Mouse (Mus musculus) midbrain, embryonic 11.5 days (tissue): ENCODE data around the gene Kif17. TPM values are rescaled to one million over a fixed set of nuclear protein-coding genes. Genes with fewer than 3 reads are reported as not detected.
A peak's percentile ranks its signal among the peaks of the same experiment; 100 is the strongest.

Source experiments
- ATAC-seq: fragments of 200-750 bp; cut with Nextera tagmentation; 2 replicates; pipeline ENCODE4 v1.8.0; 2017; ENCODE audit warnings: moderate TSS enrichment, moderate library complexity; ENCODE audit not compliant: low FRiP score
- DNase-seq: peaks from one replicate; pipeline ENCODE4 v3.0.0; 2015; ENCODE audit warnings: low spot score; ENCODE audit errors: missing footprints
- H3K27ac ChIP-seq: fragments of 300-500 bp; sonication (generic); 2 replicates; pipeline ENCODE4 v1.5.1; 2014; ENCODE audit warnings: low read depth, low read length
- H3K27me3 ChIP-seq: fragments of 300-500 bp; sonication (generic); 2 replicates; pipeline ENCODE4 v1.6.1; 2014; ENCODE audit warnings: mild to moderate bottlenecking, low read length, moderate library complexity, mixed read lengths; ENCODE audit not compliant: control insufficient read depth, insufficient read depth
- H3K36me3 ChIP-seq: fragments of 300-500 bp; sonication (generic); 2 replicates; pipeline ENCODE4 v1.6.1; 2014; ENCODE audit warnings: mild to moderate bottlenecking, low read length, moderate library complexity, mixed read lengths; ENCODE audit not compliant: control insufficient read depth, insufficient read depth
- H3K4me1 ChIP-seq: fragments of 300-500 bp; sonication (generic); 2 replicates; pipeline ENCODE4 v1.6.1; 2014; ENCODE audit warnings: low read length; ENCODE audit not compliant: control insufficient read depth, insufficient read depth
- H3K4me2 ChIP-seq: fragments of 300-500 bp; sonication (generic); 2 replicates; pipeline ENCODE4 v1.6.1; 2014; ENCODE audit warnings: mild to moderate bottlenecking, moderate library complexity
- H3K4me3 ChIP-seq: fragments of 300-500 bp; sonication (generic); 2 replicates; pipeline ENCODE4 v1.5.1; 2014; ENCODE audit warnings: low read depth, low read length
- H3K9ac ChIP-seq: fragments of 300-500 bp; sonication (generic); 2 replicates; pipeline ENCODE4 v1.6.1; 2014; ENCODE audit warnings: low read length
- H3K9me3 ChIP-seq: fragments of 300-500 bp; sonication (generic); 2 replicates; pipeline ENCODE4 v1.6.1; 2016; ENCODE audit warnings: low read length; ENCODE audit not compliant: control insufficient read depth
- WGBS: fragments of 180-500 bp; shearing (Covaris S2); extraction: QIAGEN DNeasy Blood & Tissue Kit; methylation state at CpG from one replicate; pipeline ENCODE4 v1.1.7; 2014; 5-methylcytosine and 5-hydroxymethylcytosine counted together
- polyA plus RNA-seq: library from polyadenylated mRNA; unstranded; fragments of >200 nt; fragmentation: Nextera tagmentation; extraction: Ambion mirVana; gene quantifications from 2 replicates; pipeline ENCODE4 v1.2.1, GENCODE M21; 2014

The Kif17 gene
- polyA plus RNA-seq, 1 experiment from 2014 or later = 0.44 TPM

DNA sequence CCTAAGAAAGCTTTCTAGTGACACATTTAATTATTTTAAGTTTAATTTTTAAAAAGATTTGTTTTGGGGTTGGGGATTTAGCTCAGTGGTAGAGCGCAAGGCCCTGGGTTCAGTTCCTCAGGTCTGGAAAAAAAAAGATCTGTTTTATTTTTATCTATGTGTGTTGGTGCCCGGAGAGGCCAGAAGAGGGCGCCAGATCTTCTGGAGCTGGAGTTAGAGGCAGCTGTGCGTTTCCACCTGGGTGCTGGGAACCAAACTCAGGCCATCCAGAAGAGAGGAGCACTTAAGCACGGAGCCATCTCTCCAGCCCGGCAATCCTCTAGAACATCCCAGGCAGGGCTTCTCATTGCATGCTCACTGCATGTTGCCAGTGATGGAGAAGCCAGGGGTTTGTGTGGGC, 66.1 kb downstream of the Kif17 start:
- ATAC-seq (no peak), DNase-seq (no peak)
- Histone ChIP-seq H3K27me3 (no peaks in the 10 kb centered on the region), H3K36me3 (peaks cover 7% of the 10 kb centered on the region), H3K4me3 (no peak overlapping the region), H3K4me1 (no peaks in the 10 kb centered on the region), H3K4me2 (no peak overlapping the region), H3K27ac (no peak overlapping the region), H3K9me3 (peaks cover 2% of the 10 kb centered on the region; the same call in 1 of the 2 replicates), H3K9ac (no peak overlapping the region)
- 90% methylated on average over 6 of the region's 6 CpGs for WGBS

DNA sequence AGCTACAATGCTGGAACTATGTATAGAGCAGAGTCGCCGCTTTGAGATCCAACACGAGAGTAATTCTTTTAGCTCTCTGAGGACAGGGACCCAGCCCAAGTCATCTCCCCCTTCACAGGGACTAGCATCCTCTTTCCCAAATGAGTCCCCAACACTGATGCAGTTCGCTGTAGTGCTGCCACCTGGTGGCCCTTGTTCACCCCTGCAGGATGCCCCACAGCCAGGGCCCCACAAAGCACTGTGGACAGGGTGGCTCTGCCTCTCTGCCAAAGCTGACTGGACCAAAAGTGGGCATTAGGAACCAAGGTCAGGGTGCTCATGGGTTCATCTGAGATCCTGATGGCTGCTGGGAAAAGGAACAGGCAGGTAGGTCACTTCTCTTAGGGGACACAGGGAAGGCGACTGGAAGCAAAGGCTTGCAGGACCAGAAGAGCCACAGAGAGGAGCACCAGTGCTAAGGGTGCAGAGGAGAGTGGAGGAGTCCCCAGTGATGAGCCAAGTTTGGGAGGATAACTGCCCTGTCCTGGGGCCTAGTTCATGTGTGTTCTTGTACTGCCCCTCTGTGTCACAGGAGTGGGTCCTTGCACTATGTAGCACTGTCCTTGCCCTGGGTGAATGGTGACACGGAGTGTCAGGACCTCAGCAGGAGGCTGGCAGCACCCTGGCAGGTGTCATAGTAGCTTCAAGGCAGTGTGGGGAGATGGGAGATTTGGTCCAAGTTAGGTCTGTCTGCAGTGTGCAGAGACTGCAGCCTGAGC, 68.5 kb downstream of the Kif17 start:
- Histone ChIP-seq H3K4me2 (no peak overlapping the region), H3K27ac (no peak overlapping the region), H3K4me1 (peaks cover 13% of the 10 kb centered on the region), H3K27me3 (no peaks in the 10 kb centered on the region), H3K36me3 (no peaks in the 10 kb centered on the region; the same call in 1 of the 2 replicates), H3K9ac (no peak overlapping the region), H3K4me3 (no peak overlapping the region), H3K9me3 (peaks cover 2% of the 10 kb centered on the region; the same call in 1 of the 2 replicates)
- DNase-seq (peak; percentile 92), ATAC-seq (peak; percentile 56; the same call in 1 of the 2 replicates)
- 50% methylated on average over 6 of the region's 6 CpGs for WGBS

DNA sequence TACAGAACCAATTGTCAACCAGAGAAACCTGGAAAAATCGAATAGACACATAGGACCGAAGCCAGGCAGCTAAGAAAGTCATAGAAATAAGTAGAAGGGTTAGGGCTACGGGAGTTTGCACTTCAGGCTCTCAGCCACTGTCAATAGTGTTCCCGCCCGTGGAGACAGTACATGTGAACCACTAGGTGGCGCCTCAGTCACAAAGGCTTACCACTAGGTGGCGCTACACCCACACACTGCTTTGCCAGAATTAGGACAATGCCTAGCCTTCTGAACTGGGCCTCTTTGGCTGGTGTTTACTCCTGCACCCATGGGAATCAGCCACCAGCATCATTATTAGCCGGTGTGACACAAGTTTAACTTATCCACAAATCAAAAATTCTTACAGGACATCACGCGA, 69.3 kb downstream of the Kif17 start:
- DNase-seq (peak; percentile 98), ATAC-seq (no peak)
- Histone ChIP-seq H3K9me3 (peaks cover 2% of the 10 kb centered on the region; the same call in 1 of the 2 replicates), H3K27me3 (no peaks in the 10 kb centered on the region), H3K4me3 (no peak overlapping the region), H3K27ac (no peak overlapping the region), H3K36me3 (no peaks in the 10 kb centered on the region; the same call in 1 of the 2 replicates), H3K4me2 (no peak overlapping the region), H3K9ac (no peak overlapping the region), H3K4me1 (peaks cover 15% of the 10 kb centered on the region)
- WGBS = 36% methylated on average over 10 of the region's 10 CpGs

DNA sequence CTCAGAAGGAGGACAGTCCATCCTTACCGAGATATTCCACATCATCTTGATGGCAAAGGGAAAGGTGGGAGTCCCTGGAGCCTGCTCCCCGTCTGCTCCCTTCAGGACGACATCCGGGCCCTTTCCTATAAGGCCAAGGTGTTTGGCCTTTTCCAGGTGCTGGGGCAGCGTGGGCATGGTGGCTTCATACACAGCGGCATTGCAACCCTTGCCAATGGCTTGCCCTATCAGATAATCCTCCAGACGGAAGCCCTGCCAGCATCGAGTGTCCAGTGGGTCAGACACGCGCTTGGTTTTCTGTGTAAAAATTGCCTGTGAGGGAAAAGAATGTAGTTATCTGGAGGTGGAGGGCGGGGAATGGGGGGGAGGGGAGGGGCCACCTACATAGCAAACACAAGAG, 70.5 kb downstream of the Kif17 start:
- peaks cover 2% of the 10 kb centered on the region; the same call in 1 of the 2 replicates for H3K9me3 ChIP-seq
- ATAC-seq = no peak
- no peak overlapping the region for H3K9ac ChIP-seq
- no peak overlapping the region for H3K4me2 ChIP-seq
- H3K27ac ChIP-seq = no peak overlapping the region
- 86% methylated on average over 11 of the region's 11 CpGs for WGBS
- DNase-seq = no peak
- H3K4me1 ChIP-seq = peaks cover 15% of the 10 kb centered on the region
- H3K4me3 ChIP-seq = no peak overlapping the region
- H3K36me3 ChIP-seq = no peaks in the 10 kb centered on the region; the same call in 1 of the 2 replicates
- no peaks in the 10 kb centered on the region for H3K27me3 ChIP-seq

DNA sequence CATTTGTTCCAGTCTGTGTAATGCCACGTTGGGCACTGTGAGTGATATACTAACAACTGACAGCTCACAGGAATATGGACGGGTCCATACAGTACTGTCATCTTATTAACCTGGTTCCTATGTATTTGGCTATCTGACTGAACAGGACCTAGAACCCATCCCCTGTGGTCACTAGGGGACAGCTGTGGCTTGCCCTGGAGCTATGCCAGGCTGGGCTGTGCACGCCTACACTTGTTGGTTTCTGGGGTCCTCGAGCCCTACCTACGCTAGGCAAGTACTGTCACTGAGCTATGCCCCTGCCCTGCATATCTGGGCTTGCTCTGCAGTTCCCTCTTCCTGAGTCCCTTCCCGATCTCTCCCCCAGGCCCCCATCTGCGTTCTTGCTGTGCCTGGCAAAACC, 71.3 kb downstream of the Kif17 start:
- Histone ChIP-seq H3K36me3 (no peaks in the 10 kb centered on the region; the same call in 1 of the 2 replicates), H3K9ac (no peak overlapping the region), H3K4me2 (no peak overlapping the region), H3K9me3 (peaks cover 1% of the 10 kb centered on the region; the same call in 1 of the 2 replicates), H3K27me3 (no peaks in the 10 kb centered on the region), H3K27ac (no peak overlapping the region), H3K4me1 (peaks cover 17% of the 10 kb centered on the region), H3K4me3 (no peak overlapping the region)
- DNase-seq (no peak), ATAC-seq (no peak)
- WGBS = 80% methylated on average over 7 of the region's 7 CpGs

DNA sequence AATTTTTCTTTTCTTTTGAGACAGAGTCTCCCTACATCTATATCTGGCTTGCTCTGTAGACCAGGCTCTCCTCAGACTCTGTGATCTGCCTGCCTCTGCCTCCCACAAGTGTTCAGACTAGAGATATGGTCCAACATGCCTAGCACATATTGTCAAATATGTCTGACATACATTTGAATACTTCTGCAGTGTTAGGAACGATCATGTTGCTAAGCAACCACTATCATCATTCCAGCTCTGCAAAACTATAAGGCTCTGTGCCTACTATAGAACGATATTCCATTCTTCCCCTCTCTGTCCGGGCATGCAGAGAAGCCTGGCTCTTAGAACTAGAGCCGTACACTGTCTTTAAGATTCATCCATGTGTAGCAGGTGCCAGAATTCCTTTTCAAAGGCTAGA, 72.5 kb downstream of the Kif17 start:
- no peak overlapping the region for H3K4me3 ChIP-seq
- DNase-seq (no peak), ATAC-seq (no peak)

DNA sequence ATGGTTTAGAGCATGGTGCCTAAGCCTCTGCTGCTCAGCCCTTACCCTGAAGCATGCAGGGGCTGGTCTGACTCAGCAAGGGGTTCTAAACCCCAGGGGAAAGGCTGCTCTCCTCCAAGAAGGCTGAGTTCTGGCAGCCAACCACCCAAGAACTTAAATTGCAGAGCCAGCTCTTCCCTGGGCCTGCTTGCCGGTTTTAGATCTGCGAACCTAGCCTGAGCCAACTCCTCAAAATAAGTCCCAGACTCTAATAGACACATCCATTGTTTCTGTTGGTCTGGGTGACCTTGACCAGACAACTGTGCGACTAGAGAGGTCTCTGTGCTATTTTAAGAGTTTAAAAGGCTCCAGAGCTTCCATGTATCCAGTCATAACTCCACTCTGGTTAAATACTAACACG, 73.5 kb downstream of the Kif17 start:
- no peak overlapping the region for H3K9ac ChIP-seq
- no peak overlapping the region for H3K27ac ChIP-seq
- no peaks in the 10 kb centered on the region for H3K36me3 ChIP-seq
- no peaks in the 10 kb centered on the region for H3K27me3 ChIP-seq
- 84% methylated on average over 4 of the region's 4 CpGs for WGBS
- peaks cover 18% of the 10 kb centered on the region for H3K4me1 ChIP-seq
- no peak for ATAC-seq
- no peak overlapping the region for H3K4me3 ChIP-seq
- no peaks in the 10 kb centered on the region for H3K9me3 ChIP-seq
- DNase-seq = peak; percentile 73
- no peak overlapping the region for H3K4me2 ChIP-seq

More for the DNA sequence above, 72.5 kb downstream of the Kif17 start:
- Histone ChIP-seq H3K36me3 (no peaks in the 10 kb centered on the region), H3K27me3 (no peaks in the 10 kb centered on the region), H3K27ac (no peak overlapping the region), H3K4me1 (peaks cover 18% of the 10 kb centered on the region), H3K9me3 (no peaks in the 10 kb centered on the region), H3K9ac (no peak overlapping the region), H3K4me2 (no peak overlapping the region)
- WGBS = 28% methylated on average over 4 of the region's 4 CpGs

DNA sequence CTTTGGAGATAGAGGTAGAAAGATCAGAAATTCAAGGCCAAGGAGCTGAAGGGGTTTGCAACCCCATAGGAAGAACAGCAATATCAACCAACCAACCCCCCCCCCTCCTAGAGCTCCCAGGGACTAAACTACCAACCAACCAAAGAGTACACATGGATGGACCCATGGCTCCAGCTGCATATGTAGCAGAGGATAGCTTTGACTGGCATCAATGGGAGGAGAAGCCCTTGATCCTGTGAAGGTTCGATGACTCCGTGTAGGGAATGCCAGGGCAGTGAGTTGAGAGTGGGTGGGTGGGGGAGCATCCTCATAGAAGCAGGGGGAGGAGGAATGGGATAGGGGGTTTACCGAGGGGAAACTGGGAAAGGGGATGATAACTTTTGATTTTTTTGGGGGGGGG, 74.2 kb downstream of the Kif17 start:
- Histone ChIP-seq H3K4me1 (peaks cover 18% of the 10 kb centered on the region), H3K4me3 (no peak overlapping the region), H3K4me2 (no peak overlapping the region), H3K36me3 (no peaks in the 10 kb centered on the region), H3K9ac (no peak overlapping the region), H3K27ac (no peak overlapping the region), H3K9me3 (no peaks in the 10 kb centered on the region), H3K27me3 (no peaks in the 10 kb centered on the region)
- WGBS = 91% methylated on average over 3 of the region's 3 CpGs
- peak; percentile 41 for DNase-seq
- ATAC-seq = no peak

DNA sequence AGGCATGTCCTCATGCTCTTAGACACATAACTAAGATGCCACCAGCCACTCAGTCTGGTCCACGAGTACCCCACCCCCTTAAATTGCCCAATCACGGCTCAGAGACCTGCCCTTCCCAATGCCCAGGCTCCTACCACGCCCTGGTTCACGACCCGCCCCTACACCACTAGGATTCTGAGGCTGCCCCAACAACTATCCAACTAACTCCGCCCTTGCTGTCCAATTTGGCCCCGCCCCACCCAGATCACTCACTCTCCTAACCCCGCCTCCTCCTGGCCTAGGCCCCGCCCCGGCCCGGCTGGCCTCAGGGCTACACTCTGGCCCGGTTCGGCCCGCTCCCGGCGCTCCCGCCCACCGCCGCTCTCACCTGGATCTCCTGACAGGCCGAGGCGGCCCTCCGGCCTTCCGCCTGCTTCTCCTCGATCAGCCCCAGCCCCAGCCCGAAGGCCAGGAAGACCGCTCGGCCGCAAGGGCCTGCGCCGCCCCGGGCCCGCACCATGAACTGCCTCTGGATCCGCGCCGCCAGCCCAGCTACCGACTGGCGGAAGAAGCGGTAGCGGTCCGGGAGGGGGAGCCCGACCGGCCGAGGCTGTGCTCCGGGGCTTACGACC, 75.3 kb downstream of the Kif17 start:
- Histone ChIP-seq H3K4me2 (peak overlapping the region; percentile 73), H3K27ac (peak overlapping the region; percentile 94), H3K36me3 (no peaks in the 10 kb centered on the region), H3K4me1 (peaks cover 18% of the 10 kb centered on the region), H3K9me3 (no peaks in the 10 kb centered on the region), H3K27me3 (no peaks in the 10 kb centered on the region), H3K4me3 (peak overlapping the region; percentile 82), H3K9ac (peak overlapping the region; percentile 85)
- peak; percentile 90 for ATAC-seq
- WGBS = under 1% methylated on average over 42 of the region's 45 CpGs
- DNase-seq = peak; percentile 99
